Mouse (Mus musculus): ENCODE measurements at regions not wholly inside any gene's neighbourhood (a gene's known extent, or its start where the extent isn't known, plus 50 kb on each side); places are given as distances from the start of the nearest gene placed in this dataset.
A peak's percentile ranks its signal among the peaks of the same experiment; 100 is the strongest.

DNA sequence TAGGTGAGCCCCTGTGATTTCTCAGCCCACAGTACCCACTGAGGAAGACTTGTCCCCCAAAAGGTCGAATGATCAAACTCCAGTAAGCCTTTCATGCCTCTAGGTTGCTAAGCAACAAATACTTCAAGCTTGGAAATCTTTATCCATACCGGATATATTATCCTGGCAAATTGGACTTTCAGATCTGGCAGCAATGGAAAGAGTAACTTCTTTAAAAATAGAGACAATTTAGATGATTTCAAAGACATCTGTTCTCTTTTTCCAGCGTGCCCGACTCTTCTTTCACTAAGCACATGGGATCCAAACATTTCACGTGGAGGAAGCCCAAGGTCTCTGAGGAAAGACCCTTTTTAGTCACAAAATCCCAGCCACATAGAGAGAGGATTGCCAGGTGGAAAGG, 645.4 kb downstream of the Insc start:
- no peak for DNase-seq

DNA sequence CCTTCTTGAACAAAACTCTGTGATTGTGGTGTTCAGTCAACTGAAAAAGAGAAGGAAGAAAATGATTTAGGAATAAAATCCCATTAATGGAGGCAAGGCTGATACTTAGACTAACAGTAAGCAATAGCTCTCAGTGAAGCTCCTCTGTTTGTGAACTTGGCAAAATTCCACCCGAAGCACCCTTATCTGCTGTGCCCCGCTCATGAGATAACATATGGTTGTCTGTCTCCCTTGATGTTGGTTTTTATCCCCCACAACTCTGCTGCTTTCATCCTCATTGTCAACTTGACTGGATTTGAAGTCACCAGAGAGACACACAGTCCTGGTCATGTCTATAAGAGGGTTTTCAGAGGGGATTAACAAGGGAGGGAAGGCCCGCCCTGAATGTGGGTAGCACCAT, 646.1 kb downstream of the Sox6 start:
- DNase-seq: no peak

DNA sequence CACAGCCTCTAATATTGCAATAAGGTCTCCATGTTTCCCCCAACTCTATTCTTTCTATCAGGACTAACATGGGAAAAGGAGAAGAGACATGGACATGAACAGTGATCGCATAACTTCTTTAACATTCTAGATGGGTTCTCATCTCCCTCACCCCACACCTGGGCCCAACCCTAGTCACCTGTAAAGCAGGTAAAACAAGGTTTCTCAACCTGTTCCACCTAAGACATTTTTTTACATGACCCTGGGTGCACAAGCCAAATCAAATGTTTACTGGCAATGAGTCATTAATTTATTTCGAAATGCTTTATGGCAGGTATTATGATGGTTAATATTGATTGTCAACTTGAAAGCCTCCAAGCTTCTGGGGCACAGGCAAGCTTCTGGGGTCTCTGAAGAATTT, 640.4 kb downstream of the Sox6 start:
- no peak for DNase-seq

DNA sequence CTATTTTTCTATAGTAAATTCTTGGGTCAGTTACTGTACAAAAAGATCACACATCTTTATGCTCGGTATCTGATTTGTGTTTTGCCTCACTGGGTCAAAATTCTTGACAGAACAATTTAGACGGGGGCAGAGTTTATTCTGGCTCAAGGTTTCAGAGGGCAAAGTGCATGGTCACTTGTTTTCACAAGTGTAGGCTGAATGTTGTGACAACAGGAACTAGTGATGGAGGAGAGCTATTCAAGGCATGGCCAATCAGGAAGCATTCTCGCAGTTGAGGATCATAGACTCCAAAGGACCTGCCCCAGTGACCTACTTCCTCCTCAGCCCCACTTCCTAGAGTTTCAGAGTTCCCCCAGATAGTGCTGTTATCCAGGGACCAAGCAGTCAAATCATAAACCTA, 639.1 kb downstream of the Sox6 start:
- DNase-seq: no peak

DNA sequence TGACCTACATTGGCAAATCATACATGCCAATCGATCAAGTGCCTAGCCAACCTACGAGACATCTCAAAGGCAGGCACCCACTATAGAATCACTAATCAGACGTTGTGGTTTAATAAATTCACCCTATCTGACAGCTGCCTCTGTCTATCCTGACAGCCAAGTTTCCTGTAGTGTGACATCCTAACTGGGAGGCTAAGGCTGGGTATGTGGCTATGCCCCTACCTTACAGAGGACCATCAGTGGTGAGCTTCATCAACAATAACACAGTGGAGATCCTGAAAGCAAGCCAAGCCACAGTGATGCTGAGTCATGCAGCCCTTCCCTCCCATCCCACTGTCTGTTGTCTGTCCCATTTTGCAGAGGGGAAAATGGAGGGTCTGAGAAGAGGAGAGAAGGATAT, 630.7 kb downstream of the Sox6 start:
- no peak for DNase-seq

- DNase-seq: no peak
Observed at GRCm38 (mm10) chr7:115408915-115409314, 629.7 kb downstream of the Sox6 start.

DNA sequence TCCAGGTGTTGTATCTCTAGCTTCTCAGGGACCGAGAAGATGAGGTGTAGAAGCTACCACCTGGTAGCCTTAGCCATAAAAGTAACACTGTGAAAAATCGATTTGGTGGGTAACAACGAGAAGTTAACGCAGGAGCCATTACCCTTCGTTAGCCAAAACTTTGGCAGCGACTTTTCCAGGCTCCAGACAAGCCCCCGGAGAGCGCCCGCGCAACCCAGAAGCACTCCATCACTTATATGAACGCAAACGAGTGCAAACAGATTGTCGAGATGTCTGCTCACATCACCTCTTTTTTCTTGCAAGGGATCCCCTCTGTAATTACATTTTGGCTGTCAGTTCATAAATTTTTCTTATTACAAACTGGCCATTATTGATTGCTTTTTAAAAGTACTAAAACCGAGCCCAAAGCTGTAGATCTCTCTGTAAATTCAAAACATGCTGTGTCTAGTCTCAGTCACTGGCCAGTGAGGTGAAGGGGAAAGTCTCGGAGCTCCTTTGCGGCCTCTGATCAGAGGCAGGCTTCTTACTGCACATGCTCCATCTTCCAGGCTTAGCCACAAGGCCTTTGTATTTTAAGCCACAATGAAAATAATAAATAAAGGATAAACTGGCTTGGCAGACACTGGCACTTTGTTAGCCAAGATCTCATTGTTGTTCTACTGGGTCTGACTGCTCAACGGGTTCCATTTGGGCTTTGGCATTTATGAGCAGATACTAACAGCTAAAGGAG, 627.9 kb downstream of the Sox6 start:
- DNase-seq: no peak

- peak; percentile 13 for DNase-seq
Observed at GRCm38 (mm10) chr7:115411456-115411855, 627.1 kb downstream of the Sox6 start.

DNA sequence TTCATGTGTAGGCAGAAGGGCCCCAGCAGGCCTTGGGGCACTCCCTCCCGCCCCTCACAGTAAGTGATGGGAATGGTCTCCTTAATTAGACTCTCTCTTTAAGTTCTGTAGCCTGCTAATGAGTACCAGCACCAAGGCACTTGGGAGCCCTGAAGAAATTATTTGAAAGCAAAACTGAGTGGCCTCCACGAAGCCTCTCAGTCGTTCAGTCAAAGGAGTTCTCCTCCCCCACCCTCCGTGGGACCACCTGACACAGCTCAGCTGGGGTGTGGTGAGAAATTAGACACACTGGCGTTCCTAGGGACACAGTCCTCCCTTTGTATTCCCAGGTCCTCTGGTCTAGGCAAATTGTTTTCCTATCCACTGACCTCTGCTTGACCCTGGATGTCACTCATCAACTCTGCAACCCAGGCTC, 623.4 kb downstream of the Sox6 start:
- DNase-seq: no peak

Data from liver (tissue).